Mouse (Mus musculus) heart, embryonic 11.5 days (tissue): Measurements from ENCODE around the gene Unc13b. TPM values are rescaled to one million over a fixed set of nuclear protein-coding genes. Genes with fewer than 3 reads are reported as not detected.

Source experiments
- ATAC-seq: fragments of 200-750 bp; cut with Nextera tagmentation; replicated peaks from 2 replicates; pipeline ENCODE4 v1.8.0; 2017; ENCODE audit warnings: moderate library complexity; ENCODE audit not compliant: insufficient number of reproducible peaks, low FRiP score, low TSS enrichment
- H3K27ac ChIP-seq: fragments of 300-500 bp; sonication (generic); 2 replicates; pipeline ENCODE4 v1.5.1; 2014; ENCODE audit warnings: mild to moderate bottlenecking, low read depth, low read length
- H3K27me3 ChIP-seq: fragments of 300-500 bp; sonication (generic); 2 replicates; pipeline ENCODE4 v1.6.1; 2014; ENCODE audit warnings: mild to moderate bottlenecking, low read length, mixed read lengths; ENCODE audit not compliant: control insufficient read depth, insufficient read depth
- H3K36me3 ChIP-seq: fragments of 300-500 bp; sonication (generic); 2 replicates; pipeline ENCODE4 v1.6.1; 2014; ENCODE audit warnings: mild to moderate bottlenecking, low read length, moderate library complexity, mixed read lengths; ENCODE audit not compliant: control insufficient read depth, insufficient read depth
- H3K4me1 ChIP-seq: fragments of 300-500 bp; sonication (generic); 2 replicates; pipeline ENCODE4 v1.6.1; 2014; ENCODE audit warnings: low read length; ENCODE audit not compliant: control insufficient read depth, insufficient read depth
- H3K4me2 ChIP-seq: fragments of 300-500 bp; sonication (generic); 2 replicates; pipeline ENCODE4 v1.6.1; 2014; ENCODE audit warnings: mild to moderate bottlenecking, moderate library complexity
- H3K4me3 ChIP-seq: fragments of 300-500 bp; sonication (generic); 2 replicates; pipeline ENCODE4 v1.5.1; 2014; ENCODE audit warnings: low read depth, low read length
- H3K9ac ChIP-seq: fragments of 300-500 bp; sonication (generic); 2 replicates; pipeline ENCODE4 v1.6.1; 2014; ENCODE audit warnings: mild to moderate bottlenecking, low read depth, low read length, moderate library complexity
- H3K9me3 ChIP-seq: fragments of 300-500 bp; sonication (generic); replicated peaks from 2 replicates; pipeline ENCODE4 v1.6.1; 2016; ENCODE audit warnings: low read length; ENCODE audit not compliant: control insufficient read depth
- WGBS: fragments of 180-500 bp; shearing (Covaris S2); extraction: QIAGEN DNeasy Blood & Tissue Kit; methylation state at CpG from one replicate; pipeline ENCODE4 v1.1.7; 2014; ENCODE audit not compliant: insufficient replicate concordance; 5-methylcytosine and 5-hydroxymethylcytosine counted together
- polyA plus RNA-seq: library from polyadenylated mRNA; unstranded; fragments of >200 nt; fragmentation: Nextera tagmentation; extraction: Ambion mirVana; gene quantifications from 2 replicates; pipeline ENCODE4 v1.2.1, GENCODE M21; 2014

The Unc13b gene
- polyA plus RNA-seq, 1 experiment from 2014 or later, result 9.3 TPM

DNA sequence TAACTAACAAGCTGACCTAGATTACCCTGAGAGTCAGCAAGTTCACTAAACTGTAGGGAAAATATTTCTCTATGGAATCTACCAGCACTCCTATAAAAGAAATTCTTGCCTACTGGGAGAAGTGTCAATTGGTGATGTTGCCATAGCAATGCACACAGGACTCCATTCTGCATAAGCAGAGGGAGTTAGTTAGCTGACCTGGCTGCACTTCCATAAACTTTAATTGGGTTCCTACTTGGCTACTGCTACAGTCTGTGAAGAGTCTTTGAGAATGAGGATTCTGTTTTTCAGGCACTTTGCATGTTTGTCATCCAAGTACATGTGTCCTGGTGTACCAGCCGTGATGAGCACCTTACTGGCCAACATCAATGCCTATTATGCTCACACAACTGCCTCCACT, 182.0 kb downstream of the Unc13b start:
- ATAC-seq, result no peak
- 75% methylated on average over 1 of the region's 1 CpGs for WGBS
- no peak overlapping the region for H3K4me3 ChIP-seq
- H3K36me3 ChIP-seq, result no peaks in the 10 kb centered on the region
- H3K9me3 ChIP-seq, result no peaks in the 10 kb centered on the region
- H3K4me2 ChIP-seq, result no peak overlapping the region
- H3K9ac ChIP-seq, result no peak overlapping the region
- no peaks in the 10 kb centered on the region for H3K4me1 ChIP-seq
- H3K27me3 ChIP-seq, result no peaks in the 10 kb centered on the region
- H3K27ac ChIP-seq, result no peak overlapping the region

GRCm38 (mm10) chr4:43244022-43244421, 185.3 kb downstream of the Unc13b start:
- no peaks in the 10 kb centered on the region for H3K9me3 ChIP-seq
- ATAC-seq, result no peak
- WGBS, result 62% methylated on average over 2 of the region's 2 CpGs

DNA sequence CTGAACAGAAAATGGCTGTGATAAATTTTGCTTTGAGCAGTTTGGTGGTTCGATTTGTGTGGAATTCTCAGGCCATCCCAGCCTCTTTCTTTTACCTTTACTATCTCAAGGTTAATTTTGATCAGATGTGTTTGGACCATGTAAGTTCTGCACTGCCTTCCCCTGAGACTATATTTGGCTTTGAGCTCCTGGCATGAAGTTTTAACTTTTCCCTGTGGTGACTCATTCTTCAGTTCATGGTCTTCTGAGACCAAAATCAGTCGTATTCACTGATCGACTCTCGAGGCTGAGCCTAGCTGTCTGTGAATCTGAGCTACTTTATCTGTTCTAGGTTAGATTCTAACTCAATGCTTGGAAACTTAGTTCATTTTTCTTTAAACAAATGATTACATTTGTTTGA, 187.0 kb downstream of the Unc13b start:
- no peak overlapping the region for H3K9ac ChIP-seq
- H3K4me3 ChIP-seq, result no peak overlapping the region
- H3K4me1 ChIP-seq, result no peaks in the 10 kb centered on the region; the same call in 1 of the 2 replicates
- no peaks in the 10 kb centered on the region for H3K36me3 ChIP-seq
- no peak for ATAC-seq
- H3K9me3 ChIP-seq, result no peaks in the 10 kb centered on the region
- no peaks in the 10 kb centered on the region for H3K27me3 ChIP-seq
- H3K4me2 ChIP-seq, result no peak overlapping the region
- WGBS, result 82% methylated on average over 4 of the region's 4 CpGs
- no peak overlapping the region for H3K27ac ChIP-seq

More at GRCm38 (mm10) chr4:43244022-43244421, 185.3 kb downstream of the Unc13b start:
- Histone ChIP-seq H3K36me3 (no peaks in the 10 kb centered on the region), H3K4me2 (no peak overlapping the region), H3K9ac (no peak overlapping the region), H3K4me1 (no peaks in the 10 kb centered on the region; the same call in 1 of the 2 replicates), H3K27me3 (no peaks in the 10 kb centered on the region), H3K4me3 (no peak overlapping the region), H3K27ac (no peak overlapping the region)

DNA sequence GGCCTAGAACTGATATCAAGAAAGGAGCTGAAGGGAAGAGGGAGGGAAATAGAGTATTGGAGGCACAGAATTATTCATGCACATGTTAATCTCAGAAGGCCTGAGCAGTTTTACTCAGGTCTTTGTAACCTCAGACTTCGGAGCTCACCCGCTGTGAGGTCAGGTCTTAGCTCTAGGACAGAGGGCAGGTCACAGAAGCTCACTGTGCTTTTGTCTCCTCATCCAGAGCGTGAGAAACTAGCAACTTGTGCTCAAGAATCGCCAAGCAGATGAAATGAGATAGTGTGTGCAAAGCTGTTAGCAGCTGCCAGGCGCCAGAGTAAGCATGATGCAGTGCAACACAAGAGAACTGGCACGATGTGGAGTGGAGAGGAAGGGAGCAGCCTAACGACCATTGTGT, 189.3 kb downstream of the Unc13b start:
- H3K27ac ChIP-seq, result no peak overlapping the region
- H3K4me3 ChIP-seq, result no peak overlapping the region

DNA sequence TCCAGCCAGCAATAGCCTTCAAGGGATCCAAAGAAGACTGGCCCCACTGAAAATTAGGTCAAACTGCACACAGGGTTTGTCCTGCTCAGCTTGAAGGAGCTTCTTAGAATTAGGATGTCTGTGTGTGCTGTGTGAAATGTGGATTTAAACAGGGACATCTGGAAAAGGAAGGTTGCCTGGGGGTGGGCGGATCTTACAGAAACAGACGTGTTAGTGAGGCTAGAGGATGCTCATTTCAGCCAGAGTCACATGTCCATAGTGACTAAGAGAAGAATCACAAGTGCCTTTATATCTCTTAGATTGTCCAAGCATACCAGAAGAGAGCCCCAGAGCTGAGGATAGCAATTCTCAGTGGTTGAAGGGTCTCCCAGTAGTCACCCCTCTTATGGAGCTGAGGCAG, 190.2 kb downstream of the Unc13b start:
- 51% methylated on average over 2 of the region's 2 CpGs for WGBS
- no peak for ATAC-seq

More for the DNA sequence above, 189.3 kb downstream of the Unc13b start:
- ATAC-seq, result no peak
- Histone ChIP-seq H3K36me3 (0 out of 2 replicates have a peak, but pooled peaks cover 2% of the 10 kb centered on the region), H3K9ac (no peak overlapping the region), H3K4me2 (no peak overlapping the region), H3K9me3 (no peaks in the 10 kb centered on the region), H3K4me1 (no peaks in the 10 kb centered on the region; the same call in 1 of the 2 replicates), H3K27me3 (no peaks in the 10 kb centered on the region)
- 63% methylated on average over 7 of the region's 7 CpGs for WGBS

GRCm38 (mm10) chr4:43251269-43251668, 192.5 kb downstream of the Unc13b start:
- 56% methylated on average over 6 of the region's 6 CpGs for WGBS
- no peak for ATAC-seq
- 0 out of 2 replicates have a peak, but pooled peaks cover 2% of the 10 kb centered on the region for H3K36me3 ChIP-seq
- no peaks in the 10 kb centered on the region for H3K9me3 ChIP-seq
- H3K27ac ChIP-seq, result no peak overlapping the region
- H3K9ac ChIP-seq, result no peak overlapping the region
- no peaks in the 10 kb centered on the region for H3K27me3 ChIP-seq
- no peaks in the 10 kb centered on the region; the same call in 1 of the 2 replicates for H3K4me1 ChIP-seq
- no peak overlapping the region for H3K4me3 ChIP-seq
- no peak overlapping the region for H3K4me2 ChIP-seq

More for the DNA sequence above, 190.2 kb downstream of the Unc13b start:
- H3K27ac ChIP-seq, result no peak overlapping the region
- no peaks in the 10 kb centered on the region for H3K27me3 ChIP-seq
- H3K36me3 ChIP-seq, result 0 out of 2 replicates have a peak, but pooled peaks cover 2% of the 10 kb centered on the region
- H3K9me3 ChIP-seq, result no peaks in the 10 kb centered on the region
- H3K4me3 ChIP-seq, result no peak overlapping the region
- H3K9ac ChIP-seq, result no peak overlapping the region
- no peak overlapping the region for H3K4me2 ChIP-seq
- H3K4me1 ChIP-seq, result no peaks in the 10 kb centered on the region; the same call in 1 of the 2 replicates

DNA sequence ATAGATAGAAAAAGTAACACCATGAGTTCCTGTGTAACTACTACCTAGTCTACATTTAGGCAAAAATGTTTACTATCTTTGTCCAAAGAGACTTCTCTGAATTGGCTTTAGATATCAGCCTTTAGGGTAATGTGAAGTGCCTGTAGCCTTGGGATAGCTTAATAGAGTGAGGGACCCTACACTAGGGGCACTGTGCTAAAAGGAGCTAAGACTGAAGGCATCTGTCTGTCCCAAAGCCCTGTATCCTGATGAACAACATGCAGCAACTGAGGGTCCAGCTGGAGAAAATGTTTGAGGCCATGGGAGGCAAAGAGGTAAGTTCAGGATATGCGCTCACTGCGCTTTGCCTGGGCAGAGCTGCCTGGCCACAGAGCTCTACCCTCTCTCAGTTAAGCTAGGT, 198.3 kb downstream of the Unc13b start:
- H3K27me3 ChIP-seq, result no peaks in the 10 kb centered on the region
- H3K9ac ChIP-seq, result no peak overlapping the region
- no peaks in the 10 kb centered on the region for H3K9me3 ChIP-seq
- H3K4me1 ChIP-seq, result peaks cover 10% of the 10 kb centered on the region
- no peak for ATAC-seq
- no peak overlapping the region for H3K4me3 ChIP-seq
- no peak overlapping the region for H3K27ac ChIP-seq
- no peaks in the 10 kb centered on the region for H3K36me3 ChIP-seq
- H3K4me2 ChIP-seq, result no peak overlapping the region
- WGBS, result 87% methylated on average over 2 of the region's 2 CpGs

DNA sequence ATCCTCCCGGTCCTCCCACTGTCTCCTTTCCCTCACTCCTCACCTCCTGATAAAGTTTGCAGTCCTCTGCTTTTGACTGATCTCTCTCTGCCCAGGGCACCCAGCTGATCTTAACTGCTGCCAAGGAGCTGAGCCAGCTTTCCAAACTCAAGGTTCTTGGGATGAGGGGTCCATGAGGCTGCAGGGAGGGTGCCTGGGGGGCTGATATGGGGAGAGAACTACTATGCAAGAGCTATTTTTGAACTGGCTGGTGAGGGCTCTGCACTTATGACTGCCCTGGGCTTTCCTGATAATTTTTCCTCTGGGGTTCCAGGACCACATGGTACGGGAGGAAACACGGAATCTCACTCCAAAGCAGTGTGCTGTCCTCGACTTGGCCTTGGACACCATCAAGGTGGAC, 199.8 kb downstream of the Unc13b start:
- no peak overlapping the region for H3K4me3 ChIP-seq
- peaks cover 10% of the 10 kb centered on the region for H3K4me1 ChIP-seq
- 48% methylated on average over 4 of the region's 4 CpGs for WGBS
- H3K36me3 ChIP-seq, result no peaks in the 10 kb centered on the region
- H3K9me3 ChIP-seq, result no peaks in the 10 kb centered on the region
- H3K27ac ChIP-seq, result 0 out of 2 replicates have a peak overlapping the region, but pooled peaks have one; percentile 29
- H3K4me2 ChIP-seq, result no peak overlapping the region
- no peak for ATAC-seq
- H3K27me3 ChIP-seq, result no peaks in the 10 kb centered on the region
- H3K9ac ChIP-seq, result no peak overlapping the region

DNA sequence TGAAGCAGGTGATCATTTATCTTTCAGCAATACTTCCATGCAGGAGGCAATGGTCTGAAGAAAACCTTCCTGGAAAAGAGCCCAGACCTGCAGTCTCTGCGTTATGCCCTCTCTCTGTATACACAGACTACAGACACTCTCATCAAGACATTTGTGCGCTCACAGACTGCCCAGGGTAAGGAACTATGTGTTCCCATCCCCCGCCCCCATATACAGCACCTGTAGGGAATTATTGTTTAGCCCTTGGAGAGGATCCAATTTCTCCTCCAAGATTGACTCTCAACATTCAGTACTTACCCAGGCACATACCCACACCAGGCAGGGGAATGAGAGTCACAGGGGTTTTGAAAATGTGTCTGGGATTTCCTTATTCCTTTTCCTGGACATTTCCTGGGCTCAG, 200.7 kb downstream of the Unc13b start:
- Histone ChIP-seq H3K9ac (no peak overlapping the region), H3K9me3 (no peaks in the 10 kb centered on the region), H3K36me3 (no peaks in the 10 kb centered on the region), H3K4me1 (peaks cover 10% of the 10 kb centered on the region), H3K4me2 (no peak overlapping the region), H3K4me3 (no peak overlapping the region), H3K27me3 (no peaks in the 10 kb centered on the region), H3K27ac (no peak overlapping the region)
- WGBS, result 80% methylated on average over 3 of the region's 3 CpGs
- no peak for ATAC-seq
